Mouse (Mus musculus) NIH3T3 (cell line): ENCODE measurements at regions not wholly inside any gene's neighbourhood (a gene's known extent, or its start where the extent isn't known, plus 50 kb on each side); places are given as distances from the start of the nearest gene placed in this dataset.

Experiments used
- DNase-seq: peaks from one replicate; pipeline ENCODE4 v3.0.0-alpha.2; 2012; ENCODE audit warnings: low read depth

DNA sequence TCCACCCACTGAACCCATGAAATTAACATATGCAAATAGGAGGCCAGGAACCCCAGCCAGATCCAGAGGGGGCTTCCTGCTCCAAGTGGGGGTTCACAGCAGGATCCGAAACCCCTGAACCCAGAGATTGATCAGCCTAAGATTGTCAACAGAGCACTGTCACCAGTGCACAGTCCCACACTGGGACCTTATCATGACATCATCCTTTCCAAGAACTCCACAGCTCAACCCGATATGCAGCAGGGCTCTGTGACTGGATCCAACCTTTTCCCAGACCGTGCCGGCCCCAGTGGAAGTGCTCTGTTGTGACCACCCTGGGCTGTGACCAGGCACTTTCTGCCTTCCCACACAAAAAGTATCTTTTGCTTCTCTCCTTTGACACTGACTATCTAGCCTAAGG lies 57.7 kb upstream of the Dio3 start:
- DNase-seq: no peak

DNA sequence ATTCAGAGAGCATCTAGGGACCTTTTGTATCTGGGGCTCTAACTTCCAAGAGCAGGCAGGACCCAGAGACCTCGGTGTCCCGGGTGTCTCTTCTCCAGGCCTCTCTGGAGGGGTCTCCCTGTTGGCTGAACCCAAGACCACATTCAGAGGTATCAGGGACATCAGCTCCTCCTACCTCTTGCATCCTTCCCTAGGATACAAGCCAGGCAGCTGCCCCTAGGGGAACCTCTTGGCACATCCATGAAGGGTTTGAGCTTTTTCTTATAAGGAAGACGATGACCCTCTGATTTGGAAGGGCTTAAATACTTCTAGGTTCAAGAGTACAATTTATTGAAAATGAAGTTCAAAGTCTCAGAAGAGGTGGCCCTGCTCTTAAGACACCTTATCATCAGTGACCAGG lies 57.2 kb upstream of the Dio3 start:
- peak; percentile 48 for DNase-seq

DNA sequence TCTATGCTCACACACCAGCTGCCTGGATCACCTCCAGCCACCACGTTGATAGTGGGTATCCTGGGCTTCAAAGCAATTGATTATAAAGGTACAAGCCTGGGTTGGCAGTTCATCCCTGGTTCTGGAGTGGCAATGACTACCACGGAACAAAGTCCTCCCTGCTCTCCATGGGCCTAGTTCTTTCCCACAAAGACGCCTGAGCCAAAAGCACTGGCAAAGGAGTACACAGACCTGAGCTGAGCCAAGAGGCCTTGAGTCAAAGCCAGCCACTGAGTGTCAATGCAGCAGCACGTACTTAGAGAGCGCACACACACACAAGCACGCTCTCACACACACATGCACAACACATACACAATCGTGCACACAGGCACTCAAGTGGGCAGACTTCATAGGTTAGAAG lies 54.6 kb upstream of the Dio3 start:
- no peak for DNase-seq

DNA sequence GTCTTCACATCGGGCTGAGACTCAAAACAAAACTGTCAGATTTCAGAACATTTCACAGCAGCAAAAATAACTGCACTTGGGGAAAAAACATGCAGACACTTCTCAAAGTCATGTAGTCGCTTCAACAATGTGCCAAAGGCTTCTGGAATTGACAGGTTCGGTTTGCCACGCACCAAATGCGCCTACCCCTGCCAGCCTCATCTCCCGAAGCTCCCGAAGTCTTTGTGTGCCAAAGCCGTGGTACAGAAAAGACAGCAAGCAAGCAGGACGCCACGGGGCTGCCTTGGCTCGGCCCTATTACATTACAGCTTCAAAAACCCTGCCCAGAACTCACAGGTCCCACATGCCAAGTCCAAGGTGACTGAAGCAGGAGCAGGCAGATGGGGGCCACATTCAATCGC lies 50.9 kb upstream of the Dio3 start:
- no peak for DNase-seq
